Mouse (Mus musculus): ENCODE measurements at regions not wholly inside any gene's neighbourhood (a gene's known extent, or its start where the extent isn't known, plus 50 kb on each side); places are given as distances from the start of the nearest gene placed in this dataset.

DNA sequence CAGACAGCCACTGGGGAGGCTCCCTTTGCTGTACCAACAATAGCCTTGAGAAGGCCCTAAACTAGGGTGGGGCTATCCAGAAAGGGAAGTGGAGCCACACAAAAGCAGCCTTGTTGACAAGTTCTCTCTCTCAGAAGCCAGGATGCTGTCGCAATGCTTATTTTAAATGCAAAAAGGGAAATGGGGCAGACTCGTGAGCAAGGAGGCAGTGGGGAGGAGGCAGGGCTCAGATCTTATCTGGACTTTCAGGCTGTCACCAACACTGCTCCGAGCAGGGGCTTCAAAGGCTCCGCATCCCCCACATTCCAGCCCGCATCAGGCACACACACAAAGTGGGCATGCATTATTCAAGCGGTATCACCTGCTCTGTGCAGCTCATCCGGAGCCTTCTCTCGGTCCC, 648.3 kb downstream of the Vrk1 start:
- H3K27me3 ChIP-seq = no peaks in the 10 kb centered on the region
- ATAC-seq (ENCODE audit: low FRiP score, low read depth) = no peak
- no peak overlapping the region for H3K27ac ChIP-seq (replicated peaks)
- no peak overlapping the region for H3K4me3 ChIP-seq
- H3K4me1 ChIP-seq (replicated peaks) = peaks cover 20% of the 10 kb centered on the region
- H3K4me2 ChIP-seq = no peak overlapping the region
- H3K9me3 ChIP-seq = no peaks in the 10 kb centered on the region
- H3K9ac ChIP-seq = no peak overlapping the region
- 28% methylated on average over 8 of the region's 8 CpGs for WGBS
- no peaks in the 10 kb centered on the region for H3K36me3 ChIP-seq

- Histone ChIP-seq H3K4me1 (replicated peaks) (peaks cover 8% of the 10 kb centered on the region; the same call in 1 of the 2 replicates), H3K4me3 (no peak overlapping the region), H3K9me3 (no peaks in the 10 kb centered on the region), H3K4me2 (0 out of 2 replicates have a peak overlapping the region, but pooled peaks have one; percentile 4), H3K9ac (no peak overlapping the region), H3K27ac (replicated peaks) (no peak overlapping the region), H3K27me3 (no peaks in the 10 kb centered on the region), H3K36me3 (no peaks in the 10 kb centered on the region)
- WGBS = 29% methylated on average over 13 of the region's 13 CpGs
- no peak for ATAC-seq (ENCODE audit: low FRiP score, low read depth)
Measured at GRCm38 (mm10) chr12:106673232-106673766, 663.3 kb downstream of the Vrk1 start.

DNA sequence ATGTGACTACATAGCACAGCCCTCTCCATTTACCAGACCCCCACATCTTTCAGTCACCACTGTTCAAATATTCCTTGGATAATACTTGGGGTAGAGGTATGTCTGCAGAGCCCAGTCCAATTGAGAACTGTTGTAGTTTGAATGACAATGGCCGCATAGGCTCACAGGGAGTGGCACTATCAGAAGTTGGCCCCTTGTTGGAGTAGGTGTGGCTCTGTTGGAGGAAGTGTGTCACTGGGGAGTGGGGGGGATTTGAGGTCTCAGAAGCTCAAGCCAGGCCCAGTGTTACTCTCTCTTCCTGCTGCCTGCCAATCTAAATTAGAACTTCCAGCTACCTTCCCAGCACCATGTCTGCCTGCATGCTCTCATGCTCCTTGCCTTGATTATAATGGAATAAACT, 664.7 kb downstream of the Vrk1 start:
- no peak overlapping the region for H3K4me3 ChIP-seq
- no peaks in the 10 kb centered on the region for H3K27me3 ChIP-seq
- H3K27ac ChIP-seq (replicated peaks) = no peak overlapping the region
- H3K4me1 ChIP-seq (replicated peaks) = peaks cover 8% of the 10 kb centered on the region; the same call in 1 of the 2 replicates
- H3K9me3 ChIP-seq = no peaks in the 10 kb centered on the region
- H3K4me2 ChIP-seq = no peak overlapping the region
- H3K9ac ChIP-seq = no peak overlapping the region
- H3K36me3 ChIP-seq = no peaks in the 10 kb centered on the region
- WGBS = 96% methylated on average over 1 of the region's 1 CpGs
- ATAC-seq (ENCODE audit: low FRiP score, low read depth) = no peak

- Histone ChIP-seq H3K36me3 (no peaks in the 10 kb centered on the region), H3K9me3 (no peaks in the 10 kb centered on the region), H3K27me3 (no peaks in the 10 kb centered on the region), H3K4me3 (no peak overlapping the region), H3K9ac (no peak overlapping the region), H3K4me2 (no peak overlapping the region), H3K27ac (replicated peaks) (no peak overlapping the region), H3K4me1 (replicated peaks) (peaks cover 8% of the 10 kb centered on the region; the same call in 1 of the 2 replicates)
- no peak for ATAC-seq (ENCODE audit: low FRiP score, low read depth)
- 94% methylated on average over 3 of the region's 3 CpGs for WGBS
Measured at GRCm38 (mm10) chr12:106676136-106676535, 666.1 kb downstream of the Vrk1 start.

GRCm38 (mm10) chr12:106676566-106676965, 666.5 kb downstream of the Vrk1 start:
- peaks cover 8% of the 10 kb centered on the region; the same call in 1 of the 2 replicates for H3K4me1 ChIP-seq (replicated peaks)

DNA sequence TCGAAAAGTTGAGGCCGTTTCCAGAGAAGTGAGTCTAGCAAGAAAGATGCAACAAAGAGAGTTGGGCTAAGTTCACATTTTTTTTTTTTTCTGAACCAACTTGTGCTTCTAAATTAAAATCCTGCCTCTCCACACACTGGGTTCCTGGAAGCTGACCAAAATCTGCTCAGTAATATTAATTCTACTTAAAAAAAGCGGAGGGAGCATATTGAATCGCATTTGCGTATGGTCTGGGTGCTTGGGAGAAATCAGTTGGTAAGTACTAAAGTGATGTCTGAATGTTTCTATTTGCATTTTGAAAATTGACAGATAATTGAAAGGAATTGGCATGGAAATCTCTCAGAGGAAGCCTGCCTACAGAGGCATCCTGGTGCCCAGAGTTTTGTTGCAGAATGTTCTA, 676.0 kb downstream of the Vrk1 start:
- Histone ChIP-seq H3K4me3 (no peak overlapping the region), H3K27me3 (no peaks in the 10 kb centered on the region), H3K36me3 (no peaks in the 10 kb centered on the region), H3K27ac (replicated peaks) (no peak overlapping the region), H3K9me3 (no peaks in the 10 kb centered on the region), H3K4me2 (no peak overlapping the region), H3K4me1 (replicated peaks) (peaks cover 15% of the 10 kb centered on the region), H3K9ac (no peak overlapping the region)
- WGBS = 70% methylated on average over 5 of the region's 5 CpGs
- ATAC-seq (ENCODE audit: low FRiP score, low read depth) = no peak

More at GRCm38 (mm10) chr12:106676566-106676965, 666.5 kb downstream of the Vrk1 start:
- Histone ChIP-seq H3K4me2 (no peak overlapping the region), H3K4me3 (no peak overlapping the region), H3K9me3 (no peaks in the 10 kb centered on the region), H3K27me3 (no peaks in the 10 kb centered on the region), H3K27ac (replicated peaks) (no peak overlapping the region), H3K9ac (no peak overlapping the region), H3K36me3 (no peaks in the 10 kb centered on the region)
- ATAC-seq (ENCODE audit: low FRiP score, low read depth) = no peak
- WGBS = 69% methylated on average over 7 of the region's 7 CpGs

DNA sequence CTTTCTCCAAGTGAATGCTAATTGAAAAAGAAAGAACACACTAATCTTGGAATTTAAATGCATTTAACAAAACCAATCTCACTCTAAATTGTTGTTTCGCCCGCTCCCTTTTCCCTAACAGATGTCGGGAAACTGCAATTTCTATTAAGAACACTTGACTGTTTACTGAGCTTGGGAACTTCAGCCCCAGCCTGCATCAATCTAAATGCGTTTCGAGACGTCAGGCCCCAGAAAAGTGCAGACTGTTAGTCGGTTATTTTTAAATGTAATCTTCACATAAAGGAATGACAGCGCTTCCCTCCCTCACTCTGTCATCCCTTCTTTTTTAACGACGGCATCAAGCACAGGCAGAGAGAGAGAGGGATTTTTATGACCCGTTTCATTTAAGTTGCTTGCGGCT, 677.7 kb downstream of the Vrk1 start:
- 32% methylated on average over 12 of the region's 12 CpGs for WGBS
- Histone ChIP-seq H3K9ac (no peak overlapping the region), H3K4me3 (no peak overlapping the region), H3K27me3 (no peaks in the 10 kb centered on the region), H3K9me3 (no peaks in the 10 kb centered on the region), H3K4me2 (no peak overlapping the region), H3K4me1 (replicated peaks) (peaks cover 15% of the 10 kb centered on the region), H3K36me3 (no peaks in the 10 kb centered on the region), H3K27ac (replicated peaks) (no peak overlapping the region)
- no peak for ATAC-seq (ENCODE audit: low FRiP score, low read depth)

GRCm38 (mm10) chr12:106688156-106688740, 678.2 kb downstream of the Vrk1 start:
- no peaks in the 10 kb centered on the region for H3K9me3 ChIP-seq
- H3K36me3 ChIP-seq = no peaks in the 10 kb centered on the region
- peaks cover 15% of the 10 kb centered on the region for H3K4me1 ChIP-seq (replicated peaks)
- 87% methylated on average over 17 of the region's 17 CpGs for WGBS
- no peak overlapping the region for H3K27ac ChIP-seq (replicated peaks)
- no peak overlapping the region for H3K9ac ChIP-seq
- H3K27me3 ChIP-seq = no peaks in the 10 kb centered on the region
- H3K4me3 ChIP-seq = no peak overlapping the region
- ATAC-seq (ENCODE audit: low FRiP score, low read depth) = no peak
- H3K4me2 ChIP-seq = no peak overlapping the region

DNA sequence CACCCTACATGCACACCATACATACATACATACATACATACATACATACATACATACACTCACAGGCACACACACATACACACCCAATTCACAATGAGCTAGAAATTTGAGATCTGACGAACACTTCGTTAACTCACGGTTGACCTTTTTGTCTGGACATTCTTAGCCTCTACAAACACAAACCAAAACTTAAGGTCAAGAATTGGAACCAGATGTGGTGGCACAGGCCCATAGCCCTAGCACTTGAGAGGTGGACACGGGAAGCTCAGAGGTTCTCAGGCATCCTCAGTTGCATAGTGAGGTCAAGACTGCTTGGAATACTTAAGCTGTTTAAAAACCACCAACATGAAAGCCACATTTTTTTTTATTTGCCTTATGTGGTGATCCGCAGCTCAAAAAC, 692.9 kb downstream of the Vrk1 start:
- H3K4me3 ChIP-seq = no peak overlapping the region
- no peak overlapping the region for H3K4me2 ChIP-seq
- whole genome bisulfite sequencing = 96% methylated on average over 5 of the region's 5 CpGs
- H3K27me3 ChIP-seq = no peaks in the 10 kb centered on the region
- no peak overlapping the region for H3K9ac ChIP-seq
- ATAC-seq (ENCODE audit: low FRiP score, low read depth) = no peak
- H3K9me3 ChIP-seq = no peaks in the 10 kb centered on the region
- H3K27ac ChIP-seq (replicated peaks) = no peak overlapping the region
- no peaks in the 10 kb centered on the region for H3K36me3 ChIP-seq
- no peaks in the 10 kb centered on the region for H3K4me1 ChIP-seq (replicated peaks)

DNA sequence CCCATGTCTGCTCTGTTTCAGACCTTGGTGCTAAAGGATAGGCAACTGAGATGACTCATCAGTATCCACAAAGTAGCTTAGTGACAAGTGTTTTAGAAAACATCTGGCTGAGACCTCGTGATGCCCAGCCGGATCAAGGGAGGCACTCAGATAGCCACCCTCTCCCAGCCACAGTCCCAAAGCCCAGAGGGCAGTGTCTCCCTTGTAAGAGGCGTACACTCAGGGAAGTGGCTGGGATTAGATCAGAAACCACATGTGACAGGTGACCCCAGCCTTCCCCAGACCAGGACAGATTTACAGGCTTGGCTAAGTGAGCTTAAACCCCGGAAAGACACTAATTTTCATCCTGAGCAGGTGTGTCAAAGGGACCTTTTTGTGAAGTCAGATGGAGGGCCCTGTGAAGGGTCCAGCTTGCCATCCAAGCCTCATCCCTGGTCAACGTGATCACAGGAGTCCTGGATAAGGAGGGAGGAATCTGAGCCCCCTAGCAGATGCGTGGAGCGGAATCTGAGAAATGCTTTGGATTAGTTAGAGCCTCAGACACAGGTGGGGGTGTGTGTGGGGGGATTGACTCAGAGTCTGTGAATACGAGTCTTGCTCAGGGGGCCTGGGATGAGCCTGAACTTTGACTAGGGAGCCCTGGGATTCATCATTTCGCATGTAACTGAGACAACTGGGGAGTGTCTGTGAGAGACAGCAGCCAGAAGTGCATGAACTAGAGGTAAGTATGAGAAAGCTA, 711.4 kb downstream of the Vrk1 start:
- H3K9ac ChIP-seq = no peak overlapping the region
- WGBS = 81% methylated on average over 9 of the region's 9 CpGs
- H3K36me3 ChIP-seq = no peaks in the 10 kb centered on the region
- no peaks in the 10 kb centered on the region for H3K27me3 ChIP-seq
- H3K4me1 ChIP-seq (replicated peaks) = no peaks in the 10 kb centered on the region
- no peak overlapping the region for H3K27ac ChIP-seq (replicated peaks)
- no peak overlapping the region for H3K4me3 ChIP-seq
- H3K4me2 ChIP-seq = no peak overlapping the region
- no peaks in the 10 kb centered on the region for H3K9me3 ChIP-seq
- ATAC-seq (ENCODE audit: low FRiP score, low read depth) = no peak

GRCm38 (mm10) chr12:106722010-106722362, 712.0 kb downstream of the Vrk1 start:
- Histone ChIP-seq H3K27ac (replicated peaks) (no peak overlapping the region), H3K4me3 (no peak overlapping the region), H3K4me2 (no peak overlapping the region), H3K36me3 (no peaks in the 10 kb centered on the region), H3K4me1 (replicated peaks) (no peaks in the 10 kb centered on the region), H3K9me3 (no peaks in the 10 kb centered on the region; the same call in 1 of the 2 replicates), H3K9ac (no peak overlapping the region), H3K27me3 (no peaks in the 10 kb centered on the region)
- no peak for ATAC-seq (ENCODE audit: low FRiP score, low read depth)
- 79% methylated on average over 2 of the region's 2 CpGs for WGBS

- H3K4me2 ChIP-seq = no peak overlapping the region
Measured at GRCm38 (mm10) chr12:106722761-106723160, 712.7 kb downstream of the Vrk1 start.

More at GRCm38 (mm10) chr12:106722761-106723160, 712.7 kb downstream of the Vrk1 start:
- Histone ChIP-seq H3K4me3 (no peak overlapping the region), H3K9ac (no peak overlapping the region), H3K9me3 (no peaks in the 10 kb centered on the region; the same call in 1 of the 2 replicates), H3K4me1 (replicated peaks) (no peaks in the 10 kb centered on the region), H3K27ac (replicated peaks) (no peak overlapping the region), H3K36me3 (no peaks in the 10 kb centered on the region), H3K27me3 (no peaks in the 10 kb centered on the region)
- no peak for ATAC-seq (ENCODE audit: low FRiP score, low read depth)
- 82% methylated on average over 4 of the region's 4 CpGs for WGBS
